Mouse (Mus musculus): ENCODE results near the gene Zfp866. TPM values are rescaled to one million over a fixed set of nuclear protein-coding genes. Genes with fewer than 3 reads are reported as not detected.

The Zfp866 gene
- polyA plus RNA-seq, 1 experiment from 2014 or later: 36.7 TPM

GRCm38 (mm10) chr8:69749544-69750454 lies 41.2 kb downstream of the Zfp866 start, which contains the start of gene Zfp963:
Gene Zfp963, minus strand, starts transcription at chr8:69749970.
- no peaks in the 10 kb centered on the region for H3K9me3 ChIP-seq (replicated peaks; ENCODE audit: control insufficient read depth, low read length)
- H3K4me2 ChIP-seq (ENCODE audit: low read depth, low read length): peak within 1 kb of the TSS; percentile 32
- DNase-seq (ENCODE audit: low spot score) (peak; percentile 95), ATAC-seq (replicated peaks; ENCODE audit: insufficient number of reproducible peaks, low FRiP score, low TSS enrichment, low read depth) (peak; percentile 98)
- no peaks in the 10 kb centered on the region for H3K36me3 ChIP-seq (replicated peaks; ENCODE audit: control insufficient read depth, insufficient read depth, low read depth, low read length)
- H3K27ac ChIP-seq (replicated peaks; ENCODE audit: low read depth, low read length): peak within 1 kb of the TSS; percentile 82
- H3K4me3 ChIP-seq (ENCODE audit: low read depth, low read length): peak within 1 kb of the TSS; percentile 50
- no peaks in the 10 kb centered on the region for H3K27me3 ChIP-seq (ENCODE audit: control insufficient read depth, insufficient read depth, low read length)
- H3K4me1 ChIP-seq (ENCODE audit: control insufficient read depth, insufficient read depth, low read length): no peaks in the 10 kb centered on the region; the same call in 1 of the 2 replicates
- 4% methylated on average over 48 of the region's 48 CpGs for WGBS
- H3K9ac ChIP-seq (replicated peaks; ENCODE audit: low read length): peak within 1 kb of the TSS; percentile 75

- H3K27ac ChIP-seq (replicated peaks; ENCODE audit: low read depth, low read length): no peak overlapping the region
- H3K9ac ChIP-seq (replicated peaks; ENCODE audit: low read length): no peak overlapping the region
- 82% methylated on average over 2 of the region's 2 CpGs for WGBS
- no peaks in the 10 kb centered on the region for H3K9me3 ChIP-seq (replicated peaks; ENCODE audit: control insufficient read depth, low read length)
- H3K4me1 ChIP-seq (ENCODE audit: control insufficient read depth, insufficient read depth, low read length): no peaks in the 10 kb centered on the region
- no peaks in the 10 kb centered on the region for H3K27me3 ChIP-seq (ENCODE audit: control insufficient read depth, insufficient read depth, low read length)
- no peaks in the 10 kb centered on the region for H3K36me3 ChIP-seq (replicated peaks; ENCODE audit: control insufficient read depth, insufficient read depth, low read depth, low read length)
- ATAC-seq (replicated peaks; ENCODE audit: insufficient number of reproducible peaks, low FRiP score, low TSS enrichment, low read depth) (no peak), DNase-seq (ENCODE audit: low spot score) (peak; percentile 20)
- H3K4me3 ChIP-seq (ENCODE audit: low read depth, low read length): no peak overlapping the region
- H3K4me2 ChIP-seq (ENCODE audit: low read depth, low read length): no peak overlapping the region
These were observed 49.7 kb downstream of the Zfp866 start for GRCm38 (mm10) chr8:69741231-69741630.

GRCm38 (mm10) chr8:69740763-69741162 lies 50.2 kb downstream of the Zfp866 start:
- no peak for ATAC-seq (replicated peaks; ENCODE audit: insufficient number of reproducible peaks, low FRiP score, low TSS enrichment, low read depth)
- H3K4me2 ChIP-seq (ENCODE audit: low read depth, low read length): no peak overlapping the region
- 83% methylated on average over 6 of the region's 6 CpGs for WGBS

GRCm38 (mm10) chr8:69735495-69735894 lies 55.5 kb downstream of the Zfp866 start:
- 76% methylated on average over 1 of the region's 1 CpGs for WGBS
- Histone ChIP-seq H3K4me2 (ENCODE audit: low read depth, low read length) (no peak overlapping the region), H3K27ac (replicated peaks; ENCODE audit: low read depth, low read length) (no peak overlapping the region), H3K9me3 (replicated peaks; ENCODE audit: control insufficient read depth, low read length) (no peaks in the 10 kb centered on the region), H3K36me3 (replicated peaks; ENCODE audit: control insufficient read depth, insufficient read depth, low read depth, low read length) (no peaks in the 10 kb centered on the region), H3K27me3 (ENCODE audit: control insufficient read depth, insufficient read depth, low read length) (no peaks in the 10 kb centered on the region), H3K4me3 (ENCODE audit: low read depth, low read length) (no peak overlapping the region), H3K4me1 (ENCODE audit: control insufficient read depth, insufficient read depth, low read length) (no peaks in the 10 kb centered on the region), H3K9ac (replicated peaks; ENCODE audit: low read length) (no peak overlapping the region)
- ATAC-seq (replicated peaks; ENCODE audit: insufficient number of reproducible peaks, low FRiP score, low TSS enrichment, low read depth) (no peak), DNase-seq (ENCODE audit: low spot score) (no peak)

More at GRCm38 (mm10) chr8:69740763-69741162, 50.2 kb downstream of the Zfp866 start:
- Histone ChIP-seq H3K4me1 (ENCODE audit: control insufficient read depth, insufficient read depth, low read length) (no peaks in the 10 kb centered on the region), H3K9ac (replicated peaks; ENCODE audit: low read length) (no peak overlapping the region), H3K27ac (replicated peaks; ENCODE audit: low read depth, low read length) (no peak overlapping the region), H3K27me3 (ENCODE audit: control insufficient read depth, insufficient read depth, low read length) (no peaks in the 10 kb centered on the region), H3K4me3 (ENCODE audit: low read depth, low read length) (no peak overlapping the region), H3K36me3 (replicated peaks; ENCODE audit: control insufficient read depth, insufficient read depth, low read depth, low read length) (no peaks in the 10 kb centered on the region), H3K9me3 (replicated peaks; ENCODE audit: control insufficient read depth, low read length) (no peaks in the 10 kb centered on the region)
- DNase-seq (ENCODE audit: low spot score): no peak

- Histone ChIP-seq H3K27ac (replicated peaks; ENCODE audit: low read depth, low read length) (no peak overlapping the region), H3K36me3 (replicated peaks; ENCODE audit: control insufficient read depth, insufficient read depth, low read depth, low read length) (no peaks in the 10 kb centered on the region), H3K4me3 (ENCODE audit: low read depth, low read length) (peak overlapping the region; percentile 20; the same call in 1 of the 2 replicates), H3K4me1 (ENCODE audit: control insufficient read depth, insufficient read depth, low read length) (0 out of 2 replicates have a peak, but pooled peaks cover 2% of the 10 kb centered on the region), H3K9ac (replicated peaks; ENCODE audit: low read length) (no peak overlapping the region), H3K27me3 (ENCODE audit: control insufficient read depth, insufficient read depth, low read length) (no peaks in the 10 kb centered on the region), H3K4me2 (ENCODE audit: low read depth, low read length) (peak overlapping the region; percentile 41; the same call in 1 of the 2 replicates), H3K9me3 (replicated peaks; ENCODE audit: control insufficient read depth, low read length) (no peaks in the 10 kb centered on the region)
- 51% methylated on average over 5 of the region's 5 CpGs for WGBS
- ATAC-seq (replicated peaks; ENCODE audit: insufficient number of reproducible peaks, low FRiP score, low TSS enrichment, low read depth) (peak; percentile 30), DNase-seq (ENCODE audit: low spot score) (no peak)
These were observed 73.8 kb downstream of the Zfp866 start for GRCm38 (mm10) chr8:69717232-69717580.

GRCm38 (mm10) chr8:69716403-69717231 lies 74.4 kb downstream of the Zfp866 start:
- ATAC-seq (replicated peaks; ENCODE audit: insufficient number of reproducible peaks, low FRiP score, low TSS enrichment, low read depth): peak; percentile 99
- under 1% methylated on average over 52 of the region's 52 CpGs for WGBS

GRCm38 (mm10) chr8:69715366-69715765 lies 75.6 kb downstream of the Zfp866 start:
- H3K27me3 ChIP-seq (ENCODE audit: control insufficient read depth, insufficient read depth, low read length): no peaks in the 10 kb centered on the region
- peak overlapping the region; percentile 29; the same call in 1 of the 2 replicates for H3K4me2 ChIP-seq (ENCODE audit: low read depth, low read length)
- DNase-seq (ENCODE audit: low spot score) (no peak), ATAC-seq (replicated peaks; ENCODE audit: insufficient number of reproducible peaks, low FRiP score, low TSS enrichment, low read depth) (no peak)
- no peak overlapping the region for H3K4me3 ChIP-seq (ENCODE audit: low read depth, low read length)
- H3K36me3 ChIP-seq (replicated peaks; ENCODE audit: control insufficient read depth, insufficient read depth, low read depth, low read length): no peaks in the 10 kb centered on the region
- 83% methylated on average over 6 of the region's 6 CpGs for WGBS
- no peak overlapping the region; the same call in 1 of the 2 replicates for H3K9ac ChIP-seq (replicated peaks; ENCODE audit: low read length)
- 0 out of 2 replicates have a peak, but pooled peaks cover 2% of the 10 kb centered on the region for H3K4me1 ChIP-seq (ENCODE audit: control insufficient read depth, insufficient read depth, low read length)
- no peaks in the 10 kb centered on the region for H3K9me3 ChIP-seq (replicated peaks; ENCODE audit: control insufficient read depth, low read length)
- no peak overlapping the region for H3K27ac ChIP-seq (replicated peaks; ENCODE audit: low read depth, low read length)

More at GRCm38 (mm10) chr8:69716403-69717231, 74.4 kb downstream of the Zfp866 start:
- H3K4me2 ChIP-seq (ENCODE audit: low read depth, low read length): peak overlapping the region; percentile 16
- peak overlapping the region; percentile 96 for H3K27ac ChIP-seq (replicated peaks; ENCODE audit: low read depth, low read length)
- peak; percentile 98 for DNase-seq (ENCODE audit: low spot score)
- 0 out of 2 replicates have a peak, but pooled peaks cover 2% of the 10 kb centered on the region for H3K4me1 ChIP-seq (ENCODE audit: control insufficient read depth, insufficient read depth, low read length)
- peak overlapping the region; percentile 68 for H3K4me3 ChIP-seq (ENCODE audit: low read depth, low read length)
- H3K36me3 ChIP-seq (replicated peaks; ENCODE audit: control insufficient read depth, insufficient read depth, low read depth, low read length): no peaks in the 10 kb centered on the region
- no peaks in the 10 kb centered on the region for H3K27me3 ChIP-seq (ENCODE audit: control insufficient read depth, insufficient read depth, low read length)
- H3K9me3 ChIP-seq (replicated peaks; ENCODE audit: control insufficient read depth, low read length): no peaks in the 10 kb centered on the region
- H3K9ac ChIP-seq (replicated peaks; ENCODE audit: low read length): peak overlapping the region; percentile 78
